Mouse (Mus musculus): ENCODE measurements around the gene Ccdc134.

Gene Ccdc134

DNA sequence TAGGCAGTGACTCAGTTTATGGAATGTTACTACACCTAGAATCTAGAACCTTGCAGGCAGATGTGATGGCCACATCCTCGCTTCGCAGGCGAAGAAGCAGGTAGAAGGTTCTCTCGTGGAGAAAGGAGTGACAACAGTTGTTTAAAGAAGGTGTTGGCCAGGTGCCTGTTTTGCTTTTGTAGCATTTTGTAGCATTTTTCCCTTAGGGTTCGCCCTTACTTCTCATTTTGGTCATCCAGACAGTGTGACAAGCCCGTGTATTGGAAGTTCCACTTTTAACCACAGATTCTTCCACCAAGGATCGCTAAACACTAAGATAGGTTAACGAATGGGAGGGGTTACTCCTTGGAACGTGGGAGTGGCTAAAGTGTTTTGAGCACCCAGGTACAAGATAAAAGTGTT is 20.8 kb downstream of the Ccdc134 start:
- no peak for DNase-seq (ENCODE audit: extremely low read depth, low read depth)

DNA sequence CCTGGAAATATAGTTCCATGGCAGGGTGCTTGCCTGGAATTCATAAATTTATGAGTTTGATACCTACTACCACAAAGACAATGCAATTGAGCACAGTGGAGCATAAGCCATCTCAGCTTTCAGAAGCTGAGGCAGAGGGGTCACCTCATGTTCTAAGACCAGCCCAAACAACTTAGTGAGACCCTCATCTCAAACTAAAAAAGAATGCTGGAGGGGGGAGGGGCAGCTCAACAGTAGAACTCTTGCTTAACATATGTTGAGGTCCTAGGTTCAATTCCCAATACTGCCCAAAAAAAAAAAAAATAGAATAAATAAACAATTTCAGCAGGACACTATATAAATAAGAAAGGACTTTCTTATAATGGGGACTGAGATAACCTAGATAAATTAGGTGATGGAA is 22.3 kb downstream of the Ccdc134 start:
- DNase-seq (ENCODE audit: extremely low read depth, low read depth): no peak

DNA sequence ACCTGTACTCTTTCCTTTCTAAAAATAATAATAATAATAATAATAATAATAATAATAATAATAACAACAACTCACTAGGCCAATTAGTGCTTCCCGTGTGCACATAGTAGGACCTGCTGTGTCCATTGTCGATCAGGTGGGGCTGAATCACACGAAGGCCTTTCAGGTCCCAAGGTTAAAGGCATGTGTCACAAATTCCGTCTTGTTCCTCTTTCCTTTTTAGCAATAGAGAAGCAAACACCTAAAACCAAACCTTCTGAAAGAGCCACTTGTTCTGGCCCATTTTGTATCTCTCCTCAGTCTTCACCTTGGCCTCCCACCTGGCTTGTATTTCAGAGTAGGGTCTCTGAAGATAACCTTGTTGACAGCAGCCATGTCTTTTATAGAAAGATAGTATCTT is 23.5 kb downstream of the Ccdc134 start:
- DNase-seq (ENCODE audit: extremely low read depth, low read depth): no peak

DNA sequence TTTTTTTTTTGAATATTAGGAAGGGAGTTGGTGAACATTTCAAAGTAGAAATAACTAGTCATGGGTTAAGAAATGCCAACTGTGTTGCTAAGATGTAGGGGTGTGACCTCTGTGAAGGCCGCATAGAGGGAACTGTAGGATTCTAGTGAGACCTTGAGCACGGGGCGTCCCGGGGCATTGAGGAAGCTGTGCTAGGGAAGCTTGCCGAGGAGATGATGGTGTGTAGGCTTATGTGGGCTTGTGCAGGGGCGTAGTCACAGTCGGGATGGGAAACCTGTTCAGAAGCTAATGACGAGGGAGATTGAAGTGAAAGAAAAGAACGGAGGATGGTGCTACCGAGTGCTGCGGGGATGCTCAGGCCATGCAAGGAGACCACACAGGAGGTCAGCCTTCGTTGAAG is 24.3 kb downstream of the Ccdc134 start:
- no peak for DNase-seq (ENCODE audit: extremely low read depth, low read depth)

DNA sequence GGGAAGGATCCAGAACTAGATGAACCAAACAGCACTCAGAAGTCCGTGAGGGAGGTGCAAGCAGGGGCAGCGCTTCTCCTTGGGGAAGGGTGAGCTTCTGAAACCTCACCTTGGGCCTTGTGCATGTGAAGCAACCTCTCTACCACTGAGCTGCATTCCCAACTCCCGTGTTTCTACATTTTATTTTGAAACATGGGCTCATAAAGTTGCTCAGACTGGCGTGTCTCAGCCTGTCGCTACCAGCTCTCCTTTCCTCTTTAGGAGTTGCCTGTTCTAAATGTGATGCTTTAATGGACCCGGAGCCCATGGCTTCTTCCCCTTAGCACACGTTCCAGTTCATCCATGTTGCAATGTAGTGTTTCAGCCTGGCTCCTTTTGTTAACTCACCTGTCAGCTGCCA is 24.7 kb downstream of the Ccdc134 start:
- no peak for DNase-seq (ENCODE audit: extremely low read depth, low read depth)

DNA sequence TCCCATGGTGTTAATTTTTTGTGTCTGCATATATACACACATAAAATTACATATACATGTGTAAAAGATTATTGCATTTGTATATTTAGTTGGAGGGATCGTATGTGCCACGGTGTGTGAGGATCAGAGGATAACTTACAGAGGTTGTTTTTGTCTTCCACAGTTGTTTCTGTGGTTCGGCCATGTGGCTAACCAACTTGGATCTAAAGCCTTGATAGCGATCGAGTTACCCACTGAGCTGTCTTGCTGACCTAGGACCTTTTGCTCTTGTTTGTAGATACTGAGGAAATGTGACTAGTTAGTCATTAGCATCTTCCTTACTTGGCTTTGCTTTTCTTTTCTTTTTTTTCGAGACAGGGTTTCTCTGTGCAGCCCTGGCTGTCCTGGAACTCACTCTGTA is 28.6 kb downstream of the Ccdc134 start:
- no peak for DNase-seq (ENCODE audit: extremely low read depth, low read depth)

DNA sequence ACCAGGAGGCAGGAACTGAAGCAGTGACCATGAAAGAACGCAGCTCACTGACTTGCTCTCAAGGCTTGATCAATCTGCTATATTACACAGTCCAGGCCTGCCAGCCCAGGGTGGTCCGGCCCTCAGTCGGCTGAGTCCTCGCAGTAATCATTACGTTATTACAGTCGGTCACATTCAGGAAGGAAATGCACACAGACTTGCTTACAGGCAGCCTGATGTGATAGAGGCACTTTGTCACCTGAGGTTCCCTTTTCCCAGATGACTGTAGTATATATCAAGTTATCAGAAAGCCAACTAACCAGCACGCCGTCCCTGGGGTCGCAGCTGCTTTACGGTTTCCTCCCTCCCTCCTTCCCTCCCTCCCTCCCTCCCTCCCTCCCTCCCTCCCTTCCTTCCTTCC is 29.2 kb downstream of the Ccdc134 start:
- DNase-seq (ENCODE audit: extremely low read depth, low read depth): peak; percentile 73

DNA sequence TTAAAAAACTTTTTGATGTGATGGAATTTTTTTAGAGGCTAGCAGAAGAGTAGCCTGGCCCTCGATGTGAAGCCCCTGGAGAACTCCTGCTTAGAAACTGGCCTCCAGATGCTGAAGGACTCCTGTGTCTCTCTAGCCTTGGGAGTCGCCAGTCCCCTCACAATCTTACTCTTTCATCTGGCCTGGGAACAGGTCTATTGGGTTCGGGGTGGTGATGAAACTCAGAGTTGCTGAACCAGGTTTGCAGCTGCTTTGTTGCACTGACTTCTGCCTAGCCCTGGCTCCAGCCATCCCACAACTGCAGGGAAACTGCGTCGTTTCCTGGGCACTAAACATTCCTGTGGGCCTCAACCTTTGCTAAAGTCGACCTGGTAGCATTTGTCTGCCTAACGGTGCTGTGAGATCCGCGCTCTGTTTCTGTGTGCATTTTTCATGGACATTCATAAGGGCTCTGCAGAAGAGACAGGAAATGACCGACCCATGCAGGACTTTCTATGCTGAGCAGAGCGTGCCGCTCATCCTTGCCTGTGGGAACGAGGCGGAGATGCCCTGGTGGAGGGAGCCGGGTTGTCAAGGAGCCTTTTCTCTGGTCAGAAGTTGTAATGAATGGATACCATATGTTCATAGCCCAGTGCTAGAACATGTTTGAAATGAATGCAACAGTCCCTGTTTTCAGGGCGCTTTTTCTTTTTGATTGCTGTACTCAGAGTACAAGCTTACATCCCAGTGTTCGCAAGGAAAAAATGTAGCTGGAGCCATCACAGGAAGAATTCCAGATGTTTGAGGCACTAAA is 30.7 kb downstream of the Ccdc134 start:
- no peak for DNase-seq (ENCODE audit: extremely low read depth, low read depth)

DNA sequence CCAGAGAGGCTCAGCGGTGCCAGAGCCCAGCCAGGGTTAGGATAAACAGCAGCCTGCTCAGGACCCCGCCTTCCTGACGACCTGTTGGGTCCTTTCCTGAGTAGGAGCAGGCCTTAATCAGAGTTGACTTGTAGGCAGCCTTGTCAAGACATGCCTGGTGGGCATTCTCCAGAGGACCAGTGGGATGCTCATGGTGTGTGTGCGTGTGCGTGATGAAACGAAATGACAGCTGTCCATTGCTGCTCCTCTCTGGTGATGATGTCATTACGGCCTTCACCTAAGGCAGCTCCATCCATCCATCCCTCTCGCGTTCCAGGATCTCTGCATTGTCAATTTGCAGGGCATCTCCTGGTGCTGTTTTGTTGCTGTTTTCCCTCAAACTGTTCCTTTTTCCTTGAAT is 31.7 kb downstream of the Ccdc134 start:
- no peak for DNase-seq (ENCODE audit: extremely low read depth, low read depth)

DNA sequence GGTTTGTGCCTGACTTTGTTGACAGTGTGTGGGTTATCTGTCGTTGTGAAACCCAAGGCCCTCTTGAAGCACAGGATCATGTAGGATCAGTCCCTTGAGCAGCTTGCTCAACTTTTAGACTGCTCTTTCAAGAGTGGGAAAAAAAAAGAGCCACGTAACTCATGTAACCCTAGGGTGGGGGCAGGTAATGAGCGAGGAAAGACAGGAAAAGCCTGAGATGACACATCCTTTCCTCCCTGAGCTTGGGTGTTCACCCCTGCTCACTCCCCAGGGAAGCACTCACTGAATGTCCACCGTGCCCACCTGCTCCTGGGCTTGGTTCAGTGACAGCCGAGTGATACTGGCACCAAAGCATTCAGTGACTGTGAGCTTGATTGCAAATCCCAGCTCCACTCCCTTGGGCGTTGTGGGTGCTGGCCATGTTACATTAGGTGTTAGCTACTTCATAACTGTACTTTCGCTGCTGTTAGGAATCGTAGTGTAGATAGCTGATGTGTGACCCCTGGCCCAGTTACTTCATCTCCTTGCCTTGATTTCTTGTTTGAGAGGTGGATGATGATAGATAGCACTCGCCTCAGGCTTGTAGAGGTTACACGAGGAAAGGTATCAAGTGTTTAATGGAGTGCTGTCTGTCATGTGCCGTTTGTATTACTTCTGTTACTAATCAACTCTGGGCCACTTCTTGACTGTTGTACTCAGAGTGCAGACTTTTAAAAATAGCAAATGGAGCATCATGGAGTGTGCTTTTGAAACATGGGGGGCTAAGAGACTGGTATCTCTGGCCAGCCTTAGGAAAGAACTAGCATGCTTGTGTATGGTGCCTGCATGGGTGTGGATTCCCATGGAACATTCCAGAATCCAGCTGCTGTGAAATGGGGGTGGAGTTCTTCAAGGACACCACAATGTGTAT is 33.3 kb downstream of the Ccdc134 start:
- DNase-seq (ENCODE audit: extremely low read depth, low read depth): no peak

DNA sequence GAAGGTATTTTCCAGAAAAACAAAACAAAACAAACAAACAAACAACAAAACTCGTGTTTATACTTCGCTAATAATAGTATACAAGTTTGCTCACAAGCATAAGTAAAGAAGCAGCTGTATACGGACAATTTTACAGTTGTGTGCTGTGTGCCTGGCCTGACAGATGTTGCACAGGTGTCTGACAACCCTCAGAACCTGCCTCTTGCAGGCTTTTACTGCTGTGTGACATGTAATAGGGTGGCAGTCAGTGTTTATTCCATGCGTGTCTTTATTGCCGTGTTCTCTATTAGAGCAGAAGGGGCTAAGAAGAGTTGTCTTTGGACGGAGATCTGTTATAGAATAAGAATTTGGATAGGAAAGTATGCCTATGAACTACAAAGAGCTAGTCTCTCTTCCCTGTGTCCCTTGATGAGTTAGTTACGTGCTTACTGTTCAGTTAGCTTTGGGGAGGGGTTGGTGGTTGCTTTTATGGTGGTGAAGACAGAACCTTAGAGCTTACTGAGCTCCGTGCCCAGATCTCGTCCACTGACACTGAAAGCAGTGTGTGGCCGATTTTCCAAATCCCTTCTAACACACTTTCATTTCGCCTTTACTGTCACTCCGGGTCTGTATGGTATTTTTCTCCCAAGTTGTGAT is 34.4 kb downstream of the Ccdc134 start:
- DNase-seq (ENCODE audit: extremely low read depth, low read depth): no peak

DNA sequence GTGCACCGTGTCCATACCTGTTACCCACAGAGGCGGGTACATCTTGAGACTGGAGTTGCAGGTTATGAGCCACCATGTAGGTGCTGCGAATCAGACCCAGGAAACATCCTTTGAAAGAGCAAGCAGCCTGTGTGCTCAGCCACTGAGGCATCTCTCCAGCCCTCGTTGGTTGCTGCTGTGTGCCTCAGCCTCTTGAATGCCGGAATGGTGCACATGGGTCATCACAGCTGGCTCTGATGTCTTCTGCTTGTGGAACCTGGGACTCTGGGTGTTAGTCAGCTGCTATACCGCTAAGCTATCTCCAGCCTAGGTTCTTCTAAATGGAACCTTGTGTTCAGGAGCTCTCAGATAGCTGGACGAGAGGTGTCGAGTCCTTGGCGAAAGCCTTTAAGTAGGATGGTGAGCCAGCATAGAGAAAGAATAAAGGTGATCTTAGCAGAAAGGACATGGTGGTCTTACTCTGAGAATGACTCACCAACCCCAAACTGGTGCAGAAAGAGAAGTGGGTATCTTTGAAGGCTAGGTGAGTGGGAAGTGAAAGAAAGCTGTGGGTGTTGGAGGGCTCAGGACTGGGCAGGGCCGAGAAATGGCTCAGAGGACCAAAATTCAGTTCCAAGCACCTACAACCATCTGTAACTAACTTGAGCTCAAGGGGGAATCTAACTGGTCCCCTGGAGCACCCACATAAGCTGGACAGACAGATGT is 35.8 kb downstream of the Ccdc134 start:
- no peak for DNase-seq (ENCODE audit: extremely low read depth, low read depth)

DNA sequence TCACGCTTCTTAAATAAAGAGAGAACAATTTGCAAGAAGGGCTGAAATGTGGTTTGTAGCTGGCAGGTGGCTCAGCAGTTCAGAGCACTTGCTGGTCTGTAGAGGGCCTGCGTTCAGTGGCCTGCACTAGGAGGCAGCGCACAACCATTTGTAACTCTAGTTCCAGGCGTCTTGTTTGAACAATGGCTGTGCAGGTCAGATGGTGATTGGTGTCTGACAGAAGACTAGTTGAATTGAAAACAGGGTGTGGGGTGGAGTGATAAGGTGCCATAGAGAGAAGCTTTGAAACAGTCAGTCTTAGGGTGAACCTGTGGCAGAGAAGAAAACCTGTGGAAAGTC is 36.3 kb downstream of the Ccdc134 start:
- DNase-seq (ENCODE audit: extremely low read depth, low read depth): no peak

DNA sequence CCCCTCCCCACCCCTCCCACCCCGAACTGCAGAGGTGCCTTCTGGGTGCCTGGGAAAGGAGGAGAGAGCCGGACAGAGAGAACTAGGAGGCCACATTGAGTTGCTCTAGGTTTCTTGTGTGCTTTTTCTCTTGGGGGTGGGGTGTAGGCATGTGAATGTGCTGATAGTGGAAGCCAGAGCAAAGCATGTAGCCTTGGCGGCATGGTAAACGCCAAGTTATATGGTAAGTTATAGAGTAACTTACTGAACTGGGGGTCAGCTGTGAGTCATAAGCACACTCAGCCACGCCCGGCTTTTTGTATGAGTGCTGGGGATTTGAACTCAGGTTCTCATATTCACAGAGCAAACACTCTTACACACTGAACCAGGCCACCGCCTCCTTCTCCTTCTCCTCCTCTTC is 36.8 kb downstream of the Ccdc134 start:
- DNase-seq (ENCODE audit: extremely low read depth, low read depth): no peak

DNA sequence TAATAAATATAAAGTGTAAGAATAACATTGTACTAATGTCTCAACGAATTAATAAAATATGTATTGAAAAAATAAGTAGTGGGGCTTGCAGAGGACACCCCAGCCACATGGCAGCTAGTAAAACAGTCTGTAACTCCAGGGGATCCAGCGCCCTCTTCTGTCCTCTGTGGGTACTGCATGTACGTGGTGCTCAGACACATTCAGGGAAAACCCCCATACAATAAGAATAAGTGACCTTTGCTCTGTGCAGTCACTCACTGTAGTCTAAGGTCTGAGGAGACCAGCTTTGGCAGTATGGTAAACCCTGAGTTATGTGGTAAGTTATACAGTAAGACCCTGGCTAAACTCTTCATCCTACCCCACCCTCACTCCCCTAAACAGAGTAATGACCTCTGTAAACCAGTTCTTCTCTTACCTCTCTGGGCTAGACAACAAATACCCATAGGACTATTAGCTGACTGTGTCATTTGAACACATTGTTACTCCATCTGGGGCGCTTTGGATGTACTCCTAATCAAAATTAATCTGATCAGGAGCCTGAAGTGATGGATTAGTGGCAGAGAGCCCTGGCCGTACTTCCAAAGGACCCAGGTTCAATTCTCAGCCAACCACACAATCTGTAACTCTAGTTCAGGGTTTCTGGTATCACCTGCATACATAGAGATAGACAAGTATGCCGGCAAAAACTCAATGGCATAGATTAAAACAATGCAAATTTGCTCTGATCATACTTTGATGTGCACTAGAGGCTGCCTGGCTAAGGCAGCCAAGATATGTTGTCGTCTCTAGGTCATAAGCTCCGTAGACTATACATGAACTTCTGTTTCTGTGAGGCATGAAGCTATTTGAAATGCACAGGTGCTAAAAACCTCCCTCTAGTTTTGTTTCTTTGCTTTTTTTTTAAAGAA is 37.9 kb downstream of the Ccdc134 start:
- DNase-seq (ENCODE audit: extremely low read depth, low read depth): no peak

DNA sequence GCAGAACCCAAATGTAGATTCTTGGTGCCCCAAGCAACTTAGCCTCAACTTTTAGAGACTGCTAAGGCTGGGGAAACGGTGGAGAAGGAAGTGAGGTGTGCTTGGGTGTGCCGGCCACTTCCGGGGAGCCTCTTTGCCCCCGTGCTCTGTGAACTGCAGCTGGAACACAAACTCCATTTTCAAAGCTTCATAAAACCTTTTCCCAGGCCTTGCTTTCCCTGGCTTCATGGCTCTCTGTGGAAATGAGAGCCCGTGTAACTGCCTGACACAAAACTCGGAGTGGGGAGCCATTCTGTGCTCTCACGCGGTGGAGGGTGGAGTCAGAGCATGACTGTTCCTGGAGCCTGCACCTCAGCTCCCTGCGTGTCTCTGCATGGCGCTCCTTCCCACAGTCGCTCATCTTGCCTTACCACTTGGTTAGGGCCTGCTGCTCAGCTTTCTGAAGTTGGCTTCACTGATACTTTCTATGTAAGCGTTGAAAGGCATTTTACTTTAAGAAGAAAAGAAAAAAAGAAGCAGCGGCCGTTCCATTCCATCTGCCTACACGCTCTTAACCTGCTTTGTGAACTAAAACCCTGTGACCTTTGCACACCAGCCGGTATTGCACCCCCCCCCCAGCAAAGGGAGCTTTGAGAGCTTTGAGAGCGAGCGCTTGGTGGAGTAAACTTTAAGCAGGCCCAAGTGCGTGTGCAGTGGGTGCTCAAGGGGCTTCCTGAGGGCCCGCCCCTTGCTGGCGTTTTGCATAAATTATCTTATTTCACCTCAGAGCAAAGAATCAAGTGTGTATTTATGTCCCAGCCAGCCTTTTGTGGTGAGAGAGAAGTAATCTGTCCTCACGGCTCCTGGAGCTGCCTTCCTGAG is 38.7 kb downstream of the Ccdc134 start:
- DNase-seq (ENCODE audit: extremely low read depth, low read depth): no peak

DNA sequence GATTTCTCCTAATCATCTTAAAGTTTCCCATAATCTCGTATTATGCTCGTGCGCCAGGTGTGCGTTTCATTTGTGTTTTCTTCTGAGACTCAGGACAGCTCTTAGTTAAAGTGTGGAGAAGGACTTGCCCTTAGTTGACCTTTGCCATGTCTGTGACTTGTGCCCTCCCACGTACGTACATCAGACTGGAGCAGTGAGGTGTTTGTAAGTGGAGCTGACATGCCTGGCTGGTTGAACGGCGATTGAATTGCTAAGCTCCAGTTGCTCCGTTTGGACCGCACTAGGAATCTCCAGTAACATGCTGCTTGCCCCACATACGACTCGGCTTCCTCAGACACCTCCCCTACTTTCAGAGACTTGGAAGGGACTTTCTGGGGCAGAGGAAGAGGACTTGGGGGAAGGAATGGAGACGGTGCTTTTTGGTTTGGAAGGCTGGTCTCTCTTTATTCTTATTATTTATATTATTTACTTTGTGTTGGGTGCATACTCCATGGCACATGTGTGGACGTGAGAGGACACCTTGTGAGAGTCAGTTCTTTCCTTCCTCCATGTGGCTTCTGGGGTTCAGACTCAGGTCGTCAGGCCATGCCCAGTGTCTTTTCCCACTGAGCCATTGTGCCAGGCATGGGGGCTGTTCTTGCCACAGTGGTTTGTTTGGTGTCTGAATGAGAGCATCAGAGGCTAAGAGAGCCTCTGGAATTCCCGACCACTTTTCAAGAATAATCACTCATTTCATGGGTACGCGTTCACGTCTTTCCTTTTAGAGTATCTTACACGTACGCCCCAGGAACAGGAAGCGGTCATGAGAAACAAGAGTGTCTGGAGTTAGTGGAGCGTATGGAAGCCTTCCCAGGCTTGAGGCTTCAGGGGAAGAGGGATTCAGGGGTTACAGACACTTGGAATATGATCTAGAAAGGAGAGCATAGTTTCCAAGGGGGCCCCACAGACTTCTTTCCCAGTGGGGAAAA is 39.8 kb downstream of the Ccdc134 start:
- DNase-seq (ENCODE audit: extremely low read depth, low read depth): no peak

DNA sequence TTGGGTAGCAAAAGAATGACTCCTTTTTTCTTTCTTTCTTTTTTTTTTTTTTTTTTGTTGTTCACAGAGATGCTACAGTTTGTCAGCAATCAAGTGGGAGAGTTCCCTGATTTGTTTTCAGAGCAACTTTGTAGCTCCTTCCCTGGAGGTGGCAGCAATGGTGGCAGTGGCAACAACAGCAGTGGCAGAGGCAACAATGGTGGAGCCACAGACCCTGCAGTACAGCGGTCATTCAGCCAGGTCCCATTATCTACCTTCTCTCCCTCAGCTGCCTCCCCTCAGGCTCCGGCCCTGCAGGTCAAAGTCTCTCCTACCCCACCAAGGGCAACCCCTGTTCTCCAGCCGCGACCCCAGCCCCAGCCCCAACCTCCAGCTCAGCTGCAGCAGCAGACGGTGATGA is 41.9 kb downstream of the Ccdc134 start:
- no peak for DNase-seq (ENCODE audit: extremely low read depth, low read depth)

All from MEL-GATA-1-ER (cell line).